Mouse (Mus musculus) CH12F3 (cell line): Measurements from ENCODE around the gene A730049H05Rik.

Experiments used
- in situ Hi-C: fragments of 300-500 bp; cut with MboI; formaldehyde crosslinking; loops from 2 replicates; pipeline ENCODE4 v1.14.3; 2020; ENCODE audit warnings: low sequenced_read_pairs

The A730049H05Rik gene

GRCm38 (mm10) chr6:92826561-92826960 is 10.3 kb downstream of the A730049H05Rik start:
- in situ Hi-C loops, result no loop called here

GRCm38 (mm10) chr6:92827360-92827759 is 11.1 kb downstream of the A730049H05Rik start:
- in situ Hi-C loops, result no loop called here

GRCm38 (mm10) chr6:92829148-92829547 is 12.9 kb downstream of the A730049H05Rik start:
- in situ Hi-C loops, result no loop called here

- in situ Hi-C loops, result no loop called here
Observed at GRCm38 (mm10) chr6:92831106-92831505, 14.8 kb downstream of the A730049H05Rik start.

GRCm38 (mm10) chr6:92842000-92842399 is 25.7 kb downstream of the A730049H05Rik start:
- in situ Hi-C loops, result no loop called here

- in situ Hi-C loops, result no loop called here
Observed at GRCm38 (mm10) chr6:92843474-92843873, 27.2 kb downstream of the A730049H05Rik start.

- in situ Hi-C loops, result no loop called here
Observed at GRCm38 (mm10) chr6:92845898-92846297, 29.6 kb downstream of the A730049H05Rik start.

- in situ Hi-C loops, result no loop called here
Observed at GRCm38 (mm10) chr6:92846614-92847013, 30.3 kb downstream of the A730049H05Rik start.

GRCm38 (mm10) chr6:92849208-92849607 is 32.9 kb downstream of the A730049H05Rik start:
- in situ Hi-C loops, result no loop called here

- in situ Hi-C loops, result no loop called here
Observed at GRCm38 (mm10) chr6:92850250-92850649, 34.0 kb downstream of the A730049H05Rik start.

GRCm38 (mm10) chr6:92854873-92855272 is 38.6 kb downstream of the A730049H05Rik start:
- in situ Hi-C loops, result no loop called here

GRCm38 (mm10) chr6:92857761-92858160 is 41.5 kb downstream of the A730049H05Rik start:
- in situ Hi-C loops, result no loop called here

- in situ Hi-C loops, result no loop called here
Observed at GRCm38 (mm10) chr6:92858721-92859510, 42.6 kb downstream of the A730049H05Rik start.

- in situ Hi-C loops, result no loop called here
Observed at GRCm38 (mm10) chr6:92860285-92860912, 44.1 kb downstream of the A730049H05Rik start.

- in situ Hi-C loops, result no loop called here
Observed at GRCm38 (mm10) chr6:92862599-92862998, 46.3 kb downstream of the A730049H05Rik start.

GRCm38 (mm10) chr6:92869089-92869581 is 52.9 kb downstream of the A730049H05Rik start, which contains the start of gene Gm15737:
Gm15737 (plus strand) TSS chr6:92869357.
- in situ Hi-C loops, result no loop called here

GRCm38 (mm10) chr6:92869582-92870219 is 53.4 kb downstream of the A730049H05Rik start:
- in situ Hi-C loops, result no loop called here

GRCm38 (mm10) chr6:92871813-92872212 is 55.5 kb downstream of the A730049H05Rik start:
- in situ Hi-C loops, result no loop called here

GRCm38 (mm10) chr6:92872766-92873165 is 56.5 kb downstream of the A730049H05Rik start:
- in situ Hi-C loops, result no loop called here

GRCm38 (mm10) chr6:92874854-92875253 is 58.6 kb downstream of the A730049H05Rik start:
- in situ Hi-C loops, result no loop called here

- in situ Hi-C loops, result no loop called here
Observed at GRCm38 (mm10) chr6:92875340-92875739, 59.1 kb downstream of the A730049H05Rik start.
